Mouse (Mus musculus) heart, embryonic 16.5 days (tissue): ENCODE data around the gene Tmcc2. TPM values are rescaled to one million over a fixed set of nuclear protein-coding genes. Genes with fewer than 3 reads are reported as not detected.

Source experiments
- ATAC-seq: fragments of 200-750 bp; cut with Nextera tagmentation; replicated peaks from 2 replicates; pipeline ENCODE4 v1.8.0; 2017; ENCODE audit warnings: moderate number of reproducible peaks; ENCODE audit not compliant: insufficient read depth, low FRiP score; ENCODE audit errors: extremely low read depth
- H3K27ac ChIP-seq: fragments of 300-500 bp; sonication (generic); 2 replicates; pipeline ENCODE4 v1.5.1; 2014; ENCODE audit warnings: mild to moderate bottlenecking, low read length, control low read depth, moderate library complexity
- H3K27me3 ChIP-seq: fragments of 300-500 bp; sonication (generic); 2 replicates; pipeline ENCODE4 v1.6.1; 2014; ENCODE audit warnings: low read length, mixed read lengths; ENCODE audit not compliant: control insufficient read depth, insufficient read depth
- H3K36me3 ChIP-seq: fragments of 300-500 bp; sonication (generic); 2 replicates; pipeline ENCODE4 v1.6.1; 2014; ENCODE audit not compliant: control insufficient read depth, insufficient read depth
- H3K4me1 ChIP-seq: fragments of 300-500 bp; sonication (generic); 2 replicates; pipeline ENCODE4 v1.6.1; 2014; ENCODE audit warnings: low read length, mixed read lengths; ENCODE audit not compliant: control insufficient read depth, insufficient read depth
- H3K4me2 ChIP-seq: fragments of 300-500 bp; sonication (generic); 2 replicates; pipeline ENCODE4 v1.6.1; 2014; ENCODE audit warnings: low read depth, mild to moderate bottlenecking, control low read depth, low read length
- H3K4me3 ChIP-seq: fragments of 300-500 bp; sonication (generic); 2 replicates; pipeline ENCODE4 v1.5.1; 2014; ENCODE audit warnings: mild to moderate bottlenecking, control low read depth, low read length
- H3K9ac ChIP-seq: fragments of 300-500 bp; sonication (generic); 2 replicates; pipeline ENCODE4 v1.6.1; 2014; ENCODE audit warnings: low read length, control low read depth
- H3K9me3 ChIP-seq: fragments of 300-500 bp; sonication (generic); replicated peaks from 2 replicates; pipeline ENCODE4 v1.6.1; 2016; ENCODE audit warnings: low read length; ENCODE audit not compliant: control insufficient read depth
- WGBS: fragments of 180-500 bp; shearing (Covaris S2); extraction: QIAGEN DNeasy Blood & Tissue Kit; methylation state at CpG from one replicate; pipeline ENCODE4 v1.1.7; 2014; 5-methylcytosine and 5-hydroxymethylcytosine counted together
- polyA plus RNA-seq: library from polyadenylated mRNA; unstranded; fragments of >200 nt; fragmentation: Nextera tagmentation; extraction: Ambion mirVana; gene quantifications from 2 replicates; pipeline ENCODE4 v1.2.1, GENCODE M21; 2015

Gene Tmcc2
- polyA plus RNA-seq, 1 experiment from 2014 or later: 10.6 TPM

- 27% methylated on average over 2 of the region's 2 CpGs for WGBS
- no peak overlapping the region; the same call in 1 of the 2 replicates for H3K9ac ChIP-seq
- H3K9me3 ChIP-seq: no peaks in the 10 kb centered on the region
- H3K4me2 ChIP-seq: no peak overlapping the region
- no peak for ATAC-seq
- H3K36me3 ChIP-seq: peaks cover 2% of the 10 kb centered on the region; the same call in 1 of the 2 replicates
- no peak overlapping the region for H3K4me3 ChIP-seq
- H3K4me1 ChIP-seq: peaks cover 29% of the 10 kb centered on the region
- H3K27ac ChIP-seq: no peak overlapping the region
- no peaks in the 10 kb centered on the region for H3K27me3 ChIP-seq
Measured at GRCm38 (mm10) chr1:132333201-132333600, 57.9 kb downstream of the Tmcc2 start.

DNA sequence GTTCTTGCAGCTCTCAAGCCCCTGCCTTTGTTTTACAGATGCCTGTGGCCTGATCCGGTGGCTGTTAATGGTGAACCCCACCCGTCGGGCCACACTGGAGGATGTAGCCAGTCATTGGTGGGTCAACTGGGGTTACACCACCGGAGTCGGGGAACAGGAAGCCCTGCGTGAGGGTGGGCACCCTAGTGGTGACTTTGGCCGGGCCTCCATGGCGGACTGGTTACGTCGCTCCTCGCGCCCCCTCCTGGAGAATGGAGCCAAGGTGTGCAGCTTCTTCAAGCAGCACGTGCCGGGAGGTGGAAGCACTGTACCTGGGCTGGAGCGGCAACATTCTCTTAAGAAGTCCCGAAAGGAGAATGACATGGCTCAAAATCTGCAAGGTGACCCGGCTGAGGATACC is 59.8 kb downstream of the Tmcc2 start:
- no peaks in the 10 kb centered on the region for H3K27me3 ChIP-seq
- H3K9ac ChIP-seq: no peak overlapping the region
- H3K36me3 ChIP-seq: peaks cover 2% of the 10 kb centered on the region; the same call in 1 of the 2 replicates
- H3K4me3 ChIP-seq: no peak overlapping the region
- no peaks in the 10 kb centered on the region for H3K9me3 ChIP-seq
- H3K27ac ChIP-seq: no peak overlapping the region
- WGBS: 87% methylated on average over 17 of the region's 17 CpGs
- H3K4me1 ChIP-seq: peaks cover 26% of the 10 kb centered on the region
- no peak overlapping the region for H3K4me2 ChIP-seq
- no peak for ATAC-seq

DNA sequence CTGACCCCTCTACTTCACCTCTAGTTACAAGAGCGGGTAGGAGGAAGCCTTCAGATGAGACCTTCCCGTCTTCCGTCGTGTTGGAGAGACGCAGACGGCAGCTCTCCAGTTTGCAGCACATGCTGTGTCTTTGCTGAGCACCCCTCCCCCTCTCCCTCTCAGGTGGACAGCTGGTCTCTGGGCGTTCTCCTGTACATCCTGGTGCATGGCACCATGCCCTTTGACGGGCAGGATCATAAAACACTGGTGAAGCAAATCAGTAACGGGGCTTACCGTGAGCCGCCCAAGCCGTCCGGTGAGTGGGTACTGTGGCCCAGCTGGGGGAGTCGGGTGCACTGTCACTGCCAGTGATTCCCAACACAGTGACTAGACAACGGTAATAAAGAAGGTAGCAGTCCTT is 60.7 kb downstream of the Tmcc2 start:
- peaks cover 24% of the 10 kb centered on the region for H3K4me1 ChIP-seq
- H3K9me3 ChIP-seq: no peaks in the 10 kb centered on the region
- H3K4me2 ChIP-seq: no peak overlapping the region
- WGBS: 86% methylated on average over 15 of the region's 15 CpGs
- H3K27ac ChIP-seq: no peak overlapping the region
- no peak for ATAC-seq
- H3K27me3 ChIP-seq: no peaks in the 10 kb centered on the region
- no peak overlapping the region for H3K9ac ChIP-seq
- no peak overlapping the region for H3K4me3 ChIP-seq
- H3K36me3 ChIP-seq: peaks cover 2% of the 10 kb centered on the region; the same call in 1 of the 2 replicates

GRCm38 (mm10) chr1:132329656-132330055 is 61.4 kb downstream of the Tmcc2 start:
- peaks cover 2% of the 10 kb centered on the region; the same call in 1 of the 2 replicates for H3K36me3 ChIP-seq
- no peak overlapping the region for H3K9ac ChIP-seq
- H3K9me3 ChIP-seq: no peaks in the 10 kb centered on the region
- peaks cover 17% of the 10 kb centered on the region for H3K4me1 ChIP-seq
- no peak for ATAC-seq
- no peak overlapping the region for H3K4me3 ChIP-seq
- no peak overlapping the region for H3K4me2 ChIP-seq
- WGBS: 66% methylated on average over 7 of the region's 7 CpGs
- H3K27me3 ChIP-seq: no peaks in the 10 kb centered on the region
- no peak overlapping the region for H3K27ac ChIP-seq

DNA sequence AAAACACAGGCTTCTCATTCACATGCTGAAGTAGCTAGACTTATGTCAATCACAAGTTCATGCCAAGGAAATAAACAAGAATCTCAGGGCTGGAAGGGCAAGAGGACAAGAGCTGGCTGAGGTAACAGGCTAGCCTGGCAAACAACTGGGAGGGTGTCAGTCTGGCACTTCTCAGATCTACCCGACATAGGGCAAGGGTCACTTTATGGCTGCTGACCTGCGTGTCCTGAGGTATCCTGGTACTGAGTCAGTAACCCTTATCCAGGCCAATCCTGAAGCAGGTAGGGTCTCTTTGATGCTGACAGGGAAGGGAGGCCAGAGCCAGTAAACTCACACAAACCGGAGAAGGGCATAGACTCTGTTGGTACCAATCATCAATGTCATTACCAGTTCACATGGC is 62.5 kb downstream of the Tmcc2 start:
- Histone ChIP-seq H3K36me3 (peaks cover 2% of the 10 kb centered on the region; the same call in 1 of the 2 replicates), H3K27me3 (no peaks in the 10 kb centered on the region), H3K4me3 (no peak overlapping the region), H3K4me1 (peaks cover 7% of the 10 kb centered on the region), H3K4me2 (no peak overlapping the region), H3K9me3 (no peaks in the 10 kb centered on the region), H3K27ac (no peak overlapping the region), H3K9ac (no peak overlapping the region)
- no peak for ATAC-seq
- 86% methylated on average over 3 of the region's 3 CpGs for WGBS

- no peak for ATAC-seq
- Histone ChIP-seq H3K27me3 (no peaks in the 10 kb centered on the region), H3K9me3 (no peaks in the 10 kb centered on the region), H3K9ac (no peak overlapping the region), H3K36me3 (peaks cover 2% of the 10 kb centered on the region; the same call in 1 of the 2 replicates), H3K4me2 (no peak overlapping the region), H3K4me3 (no peak overlapping the region), H3K4me1 (0 out of 2 replicates have a peak, but pooled peaks cover 7% of the 10 kb centered on the region), H3K27ac (no peak overlapping the region)
- WGBS: 50% methylated on average over 17 of the region's 17 CpGs
Measured at GRCm38 (mm10) chr1:132327477-132327876, 63.6 kb downstream of the Tmcc2 start.

DNA sequence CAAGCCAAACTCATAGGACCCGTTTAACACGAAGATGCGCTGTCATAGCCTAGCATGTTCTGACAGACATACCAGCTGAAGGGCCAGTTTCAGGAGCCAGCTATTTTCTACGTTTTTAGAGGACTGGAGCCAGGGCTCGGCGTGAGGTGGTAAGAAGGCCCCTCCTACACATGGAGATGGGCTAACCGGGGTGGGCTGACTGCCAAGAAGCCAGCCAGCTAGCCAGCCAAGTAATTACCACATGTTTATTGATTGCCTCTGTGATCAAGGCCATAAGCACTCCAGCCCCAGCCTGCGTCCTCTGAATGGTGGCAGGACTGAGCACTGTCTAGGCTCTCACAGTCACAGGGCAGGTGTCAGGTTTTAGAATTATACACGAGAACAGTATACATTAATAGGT is 64.3 kb downstream of the Tmcc2 start:
- Histone ChIP-seq H3K4me3 (no peak overlapping the region), H3K27me3 (no peaks in the 10 kb centered on the region), H3K9ac (no peak overlapping the region), H3K27ac (no peak overlapping the region), H3K4me1 (0 out of 2 replicates have a peak, but pooled peaks cover 7% of the 10 kb centered on the region), H3K36me3 (peaks cover 2% of the 10 kb centered on the region; the same call in 1 of the 2 replicates), H3K9me3 (no peaks in the 10 kb centered on the region), H3K4me2 (no peak overlapping the region)
- WGBS: 54% methylated on average over 9 of the region's 9 CpGs
- ATAC-seq: no peak

GRCm38 (mm10) chr1:132322711-132323542 is 68.2 kb downstream of the Tmcc2 start:
- Histone ChIP-seq H3K36me3 (no peaks in the 10 kb centered on the region), H3K9me3 (no peaks in the 10 kb centered on the region), H3K27ac (no peak overlapping the region), H3K4me3 (no peak overlapping the region), H3K4me1 (peaks cover 14% of the 10 kb centered on the region; the same call in 1 of the 2 replicates), H3K4me2 (no peak overlapping the region), H3K9ac (no peak overlapping the region), H3K27me3 (no peaks in the 10 kb centered on the region)
- no peak for ATAC-seq
- WGBS: 44% methylated on average over 13 of the region's 13 CpGs

GRCm38 (mm10) chr1:132321821-132322580 is 69.1 kb downstream of the Tmcc2 start:
- Histone ChIP-seq H3K27ac (no peak overlapping the region), H3K4me3 (no peak overlapping the region), H3K4me2 (no peak overlapping the region), H3K27me3 (no peaks in the 10 kb centered on the region), H3K36me3 (no peaks in the 10 kb centered on the region), H3K4me1 (peaks cover 16% of the 10 kb centered on the region; the same call in 1 of the 2 replicates), H3K9ac (no peak overlapping the region), H3K9me3 (no peaks in the 10 kb centered on the region)
- 63% methylated on average over 7 of the region's 7 CpGs for WGBS
- no peak for ATAC-seq
